Mouse (Mus musculus): ENCODE results near the gene Htra1.

Gene Htra1

DNA sequence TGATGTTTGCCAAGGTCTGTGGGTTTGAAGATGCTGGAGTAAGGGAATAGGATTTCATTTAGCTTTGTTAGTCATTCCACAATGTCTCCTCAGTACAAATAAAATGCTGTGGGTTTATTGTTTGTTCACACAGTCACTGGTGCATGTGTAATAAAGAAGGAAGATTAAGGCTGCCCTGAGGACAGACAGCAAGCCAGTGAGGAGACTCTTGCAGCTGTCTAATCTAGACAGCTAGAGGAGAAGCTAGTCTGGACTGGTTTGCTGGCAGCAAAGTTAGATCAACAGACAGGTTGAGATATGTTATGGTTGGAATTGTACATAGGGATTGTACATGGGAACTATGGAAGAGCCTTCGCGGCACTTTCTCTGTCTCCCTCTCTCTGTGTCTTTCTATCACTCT, 71.3 kb downstream of the Htra1 start:
- DNase-seq (ENCODE audit: low read depth, low spot score): no peak

DNA sequence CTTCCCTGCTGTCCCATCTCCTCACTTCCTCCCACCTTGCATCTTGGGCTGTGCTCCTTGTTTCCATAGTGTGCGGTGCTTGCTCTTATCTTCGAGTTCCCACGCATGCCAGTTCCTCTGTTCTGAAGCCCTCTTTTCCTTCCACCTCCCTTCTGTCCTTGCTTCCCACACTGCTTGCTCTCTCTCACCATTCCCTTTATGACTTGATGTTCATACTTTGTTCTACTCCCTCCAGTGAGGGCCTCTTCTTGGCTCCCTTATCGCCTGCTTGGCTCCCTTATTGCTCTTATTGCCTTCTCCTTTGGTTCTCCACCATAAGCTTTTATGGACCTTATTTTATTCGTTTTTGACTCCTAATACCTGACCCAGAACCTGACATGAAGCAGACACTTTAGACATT, 73.3 kb downstream of the Htra1 start:
- no peak for DNase-seq (ENCODE audit: low read depth, low spot score)

DNA sequence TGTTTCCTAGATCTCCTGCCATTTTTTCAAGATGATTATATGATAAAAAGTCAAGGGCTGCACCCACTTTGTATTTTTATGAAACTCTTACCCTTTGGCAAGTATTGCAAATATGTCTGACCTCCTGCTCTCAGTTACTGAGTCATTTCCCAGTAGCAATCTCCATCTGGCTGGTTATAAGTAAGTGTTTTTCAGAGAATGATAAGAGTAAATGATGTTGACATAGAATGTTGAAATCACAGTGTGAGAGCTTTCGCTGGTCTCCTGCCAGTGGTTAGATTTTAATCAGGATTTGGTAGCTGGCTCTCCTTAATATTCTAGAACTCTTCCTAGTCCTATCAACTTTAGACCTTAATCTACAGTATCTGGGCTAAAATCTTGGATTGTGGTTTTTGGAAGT, 76.0 kb downstream of the Htra1 start:
- no peak for DNase-seq (ENCODE audit: low read depth, low spot score)

DNA sequence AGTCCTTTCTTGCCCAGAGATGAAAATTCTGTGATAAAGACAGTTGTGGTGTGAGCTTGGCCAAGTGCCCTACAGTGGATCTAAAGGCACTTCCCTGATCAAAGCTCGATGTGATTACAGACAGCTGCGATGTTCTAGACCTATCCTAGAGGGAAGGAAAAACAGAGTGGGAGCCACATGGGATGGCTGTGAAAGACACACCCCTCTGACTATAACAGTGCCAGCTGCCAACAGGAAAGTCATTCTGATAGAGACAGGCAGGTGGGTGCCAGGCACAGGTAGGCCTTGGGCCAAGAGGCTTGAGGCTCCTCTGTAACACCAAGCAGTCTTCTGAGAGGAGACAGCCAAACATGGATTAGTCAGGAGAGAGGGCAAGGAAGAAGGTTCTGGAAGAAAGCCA, 83.3 kb downstream of the Htra1 start:
- no peak for DNase-seq (ENCODE audit: low read depth, low spot score)

DNA sequence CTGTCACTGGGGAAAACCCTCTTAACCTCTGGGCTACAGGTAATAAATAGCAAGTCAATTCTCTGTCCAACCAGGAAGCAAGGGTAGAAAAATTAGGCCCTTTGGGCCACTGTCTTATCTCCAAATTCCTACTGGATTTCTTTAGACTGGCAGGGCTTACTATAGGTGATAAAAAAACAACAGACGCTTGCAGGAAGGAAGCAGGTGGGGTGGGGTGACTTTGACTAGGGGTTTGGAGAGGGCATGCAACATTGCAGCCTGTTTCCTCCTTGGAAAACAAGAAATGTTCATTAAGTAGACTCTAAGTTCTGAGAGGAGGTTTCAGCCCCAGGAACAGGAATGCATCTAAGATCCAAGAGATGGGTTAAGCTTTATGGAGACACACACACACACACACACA, 88.9 kb downstream of the Htra1 start:
- DNase-seq (ENCODE audit: low read depth, low spot score): no peak

DNA sequence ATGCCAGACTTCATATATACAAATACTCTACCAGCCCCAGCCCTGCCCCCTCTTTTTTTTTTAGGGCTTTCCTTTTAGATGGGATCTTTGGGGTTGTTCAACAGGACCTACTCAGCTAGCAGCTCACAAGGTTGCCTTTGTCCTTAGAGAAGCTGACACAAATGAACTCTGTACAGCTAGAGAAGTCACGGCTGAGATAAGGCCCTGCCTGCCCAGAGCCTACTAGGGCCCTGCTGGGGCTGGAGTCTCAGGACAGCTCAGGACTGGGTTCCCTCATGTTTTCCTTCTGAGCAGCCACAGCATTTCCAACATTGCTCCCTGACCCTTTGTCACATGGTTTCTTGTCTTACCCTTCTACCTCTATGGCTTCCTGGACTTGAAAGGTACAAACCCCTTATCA, 91.6 kb downstream of the Htra1 start:
- DNase-seq (ENCODE audit: low read depth, low spot score): no peak

DNA sequence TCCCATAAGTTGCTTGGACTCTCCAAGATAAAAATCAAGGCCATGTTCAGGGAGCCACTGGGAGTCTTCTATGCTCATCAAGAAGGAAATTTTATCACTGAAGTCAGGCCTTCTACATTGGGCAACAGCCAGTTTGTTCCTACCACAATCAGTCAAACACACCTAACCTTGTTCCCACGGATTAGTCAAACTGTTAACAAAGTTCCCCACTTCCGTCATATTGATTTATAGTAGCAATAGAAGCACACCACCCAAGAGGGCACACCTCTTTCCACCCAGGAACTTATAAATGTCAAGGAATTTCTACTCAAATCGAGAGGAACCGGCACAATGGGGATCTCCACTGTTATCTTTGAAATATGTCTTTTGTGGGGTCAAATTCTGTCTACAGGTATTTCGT, 95.8 kb downstream of the Htra1 start, which contains the start of gene Dmbt1:
Dmbt1 (plus strand) TSS at position 299 of the 400 bp plus-strand sequence.
- no peak for DNase-seq (ENCODE audit: low read depth, low spot score)
